Mouse (Mus musculus) heart, postnatal 10 days (tissue): Measurements from ENCODE around the gene Sult6b2. TPM values are rescaled to one million over a fixed set of nuclear protein-coding genes. Genes with fewer than 3 reads are reported as not detected.
A peak's percentile ranks its signal among the peaks of the same experiment; 100 is the strongest.

Experiments used
- DNase-seq, 2 experiments: peaks; one replicate each; pipeline ENCODE4 v3.0.0; 2021
- intact Hi-C: fragments of 180-260 bp; cut with DNase I; formaldehyde crosslinking; loops from one replicate; pipeline ENCODE4 v1.15.1; 2025
- total RNA-seq, 2 experiments: library from RNA; stranded (reverse); gene quantifications; 2 replicates each; pipeline ENCODE4 v1.2.3; 2021

Sult6b2 gene
- not detected for total RNA-seq

DNA sequence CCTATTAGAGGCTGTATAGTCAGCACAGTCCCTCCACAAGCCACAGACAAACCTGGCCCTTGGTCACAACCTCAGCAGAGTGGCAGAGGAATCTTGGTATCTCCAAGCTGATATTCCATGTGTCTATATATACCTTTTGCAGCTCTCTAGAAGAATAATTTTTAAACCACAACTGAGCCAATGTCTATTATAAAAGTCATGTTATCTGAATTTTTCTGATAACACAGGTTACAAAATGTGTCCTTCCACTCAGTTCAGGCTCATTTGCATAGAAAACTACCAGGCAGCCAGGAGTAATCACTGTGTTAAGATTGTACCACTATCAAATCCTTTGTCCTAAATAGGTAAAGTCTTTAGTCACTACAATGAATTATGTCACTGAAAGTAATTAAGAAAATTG is at the start of gene Sult6b2:
Gene Sult6b2 (minus strand): TSS at position 101 of the 400 bp plus-strand sequence.
- DNase-seq = no peak
- intact Hi-C loops = no loop called here

- no peak for DNase-seq
- intact Hi-C loops = no loop called here
These were observed 48.4 kb upstream of the Sult6b2 start for GRCm38 (mm10) chr6:142852419-142853377.

- intact Hi-C loops = no loop called here
- peak; percentile 43 to 57 for DNase-seq
These were observed 46.1 kb upstream of the Sult6b2 start for GRCm38 (mm10) chr6:142850436-142850835.

GRCm38 (mm10) chr6:142849326-142849725 is 45.0 kb upstream of the Sult6b2 start:
- DNase-seq = no peak
- intact Hi-C loops = no loop called here

GRCm38 (mm10) chr6:142847914-142848674 is 43.8 kb upstream of the Sult6b2 start:
- intact Hi-C loops = no loop called here
- DNase-seq = no peak

GRCm38 (mm10) chr6:142846855-142847254 is 42.6 kb upstream of the Sult6b2 start:
- no peak for DNase-seq
- intact Hi-C loops = no loop called here

- DNase-seq = no peak
- intact Hi-C loops = no loop called here
These were observed 40.8 kb upstream of the Sult6b2 start for GRCm38 (mm10) chr6:142845066-142845465.

DNA sequence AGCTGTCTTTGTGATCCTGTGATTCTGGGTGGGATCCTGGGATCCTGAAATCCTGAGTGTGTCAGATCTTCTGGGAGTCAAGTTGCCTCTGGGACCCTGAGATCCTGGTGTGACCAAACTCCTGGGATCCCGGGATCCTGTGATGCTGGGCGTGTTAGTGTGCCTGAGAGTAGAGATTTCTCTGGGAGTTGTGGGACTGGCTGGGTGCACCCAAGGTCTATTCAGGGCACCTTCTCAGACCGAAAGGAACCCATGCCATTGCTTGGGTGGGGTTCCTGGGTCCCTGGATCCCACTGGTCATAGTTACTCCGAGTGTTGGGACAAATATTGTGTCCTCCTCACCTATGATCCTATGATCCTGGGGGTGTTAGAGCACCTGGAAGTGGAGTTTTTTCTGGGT is 39.8 kb upstream of the Sult6b2 start:
- intact Hi-C loops = no loop called here
- no peak for DNase-seq

DNA sequence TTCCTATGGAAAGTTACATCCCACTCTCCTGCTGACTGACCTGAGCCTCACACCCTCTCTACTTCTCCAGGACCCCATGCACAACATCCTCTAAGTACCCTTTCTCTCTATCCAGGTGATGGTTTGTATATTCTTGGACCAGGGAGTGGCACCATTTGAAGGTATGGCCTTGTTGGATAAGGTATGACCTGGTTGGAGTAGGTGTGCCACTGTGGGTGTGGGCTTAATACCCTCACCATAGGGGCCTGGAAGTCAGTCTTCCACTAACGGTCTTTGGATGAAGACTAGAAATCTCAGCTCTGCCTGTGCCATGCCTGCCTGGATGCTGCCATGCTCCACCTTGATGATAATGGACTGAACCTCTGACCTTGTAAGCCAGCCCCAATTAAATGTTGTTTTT is 34.2 kb upstream of the Sult6b2 start:
- intact Hi-C loops = no loop called here
- no peak for DNase-seq

- intact Hi-C loops = no loop called here
- DNase-seq = no peak
These were observed 33.0 kb upstream of the Sult6b2 start for GRCm38 (mm10) chr6:142837326-142837725.

DNA sequence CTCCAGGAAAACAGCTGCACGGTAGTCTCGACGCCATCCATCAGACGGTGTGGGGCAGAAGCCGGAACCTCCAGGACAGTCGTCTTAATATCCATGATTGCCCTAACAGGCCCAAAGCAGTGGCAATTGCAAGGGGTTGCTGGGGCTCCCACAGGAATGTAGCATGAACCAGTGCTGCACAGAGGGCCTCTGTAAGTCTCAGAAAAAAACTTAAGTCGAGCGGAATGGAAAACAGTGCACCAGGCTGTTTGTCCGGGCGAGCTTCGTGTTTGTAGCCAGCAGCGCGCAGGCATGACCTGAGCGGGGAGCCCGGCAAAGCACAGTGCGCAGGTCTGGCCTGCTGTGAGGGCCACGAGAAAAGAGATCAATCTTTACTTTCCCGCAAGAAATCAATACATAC is 31.4 kb upstream of the Sult6b2 start:
- no peak for DNase-seq
- intact Hi-C loops = no loop called here

DNA sequence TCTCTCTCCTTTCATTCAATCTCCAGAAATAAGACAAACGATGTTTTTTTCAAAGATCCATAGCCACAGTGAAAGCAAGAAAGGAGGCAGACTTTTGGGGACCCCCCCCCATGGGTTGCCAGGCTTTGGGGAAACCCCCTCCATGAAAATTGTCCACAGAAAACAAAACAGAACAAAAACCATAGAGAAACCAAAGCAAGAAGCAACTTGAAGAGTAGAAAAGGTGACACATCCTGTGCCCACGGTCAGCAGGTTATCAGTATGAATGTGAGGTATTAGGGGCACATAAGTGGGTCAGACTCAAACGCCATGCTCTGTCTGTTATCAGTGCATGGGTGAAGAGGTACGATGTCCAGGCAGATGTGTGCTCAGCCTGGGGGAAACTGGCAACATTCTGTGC is 30.6 kb upstream of the Sult6b2 start:
- intact Hi-C loops = no loop called here
- no peak for DNase-seq

GRCm38 (mm10) chr6:142831706-142832105 is 27.4 kb upstream of the Sult6b2 start:
- intact Hi-C loops = no loop called here
- DNase-seq = no peak

DNA sequence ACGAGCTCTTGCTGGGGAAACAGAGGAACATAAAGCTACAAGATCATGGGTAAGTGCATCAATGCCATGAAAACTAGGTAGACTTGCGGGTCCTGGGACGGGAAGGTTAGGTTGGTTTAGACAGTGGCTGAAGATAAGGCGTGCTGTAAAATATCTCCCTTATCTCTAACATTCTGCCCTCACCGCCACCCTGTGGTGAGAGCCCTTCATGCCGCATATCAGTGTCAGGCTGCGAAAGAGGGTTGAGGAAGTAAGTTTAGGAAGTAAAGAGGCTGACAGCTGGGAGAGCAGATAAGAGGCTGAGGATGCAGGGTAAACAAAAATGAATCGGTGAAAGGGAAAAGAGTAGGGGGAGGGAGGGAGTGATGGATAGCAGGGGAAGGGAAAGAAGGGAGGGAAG is 26.9 kb upstream of the Sult6b2 start:
- intact Hi-C loops = no loop called here
- no peak for DNase-seq

DNA sequence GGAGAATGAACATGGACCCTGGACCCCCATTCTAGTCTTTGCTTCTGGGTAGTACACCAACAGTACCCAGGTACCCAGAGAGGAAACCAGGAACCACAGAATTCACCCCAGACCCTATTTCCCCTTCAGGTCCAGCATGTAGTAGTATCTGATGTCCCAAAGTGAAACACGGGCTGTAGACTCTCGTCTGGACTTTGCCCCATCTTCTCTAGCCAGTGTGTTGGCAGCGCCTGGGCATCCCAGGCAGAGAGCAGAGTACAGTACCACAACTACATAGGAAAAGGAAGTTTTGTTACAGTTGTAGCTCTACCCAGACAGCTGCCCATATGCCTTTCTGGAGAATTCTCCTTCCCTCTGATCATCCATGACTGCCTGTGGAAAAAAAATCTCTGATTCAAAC is 25.9 kb upstream of the Sult6b2 start:
- no peak for DNase-seq
- intact Hi-C loops = no loop called here

DNA sequence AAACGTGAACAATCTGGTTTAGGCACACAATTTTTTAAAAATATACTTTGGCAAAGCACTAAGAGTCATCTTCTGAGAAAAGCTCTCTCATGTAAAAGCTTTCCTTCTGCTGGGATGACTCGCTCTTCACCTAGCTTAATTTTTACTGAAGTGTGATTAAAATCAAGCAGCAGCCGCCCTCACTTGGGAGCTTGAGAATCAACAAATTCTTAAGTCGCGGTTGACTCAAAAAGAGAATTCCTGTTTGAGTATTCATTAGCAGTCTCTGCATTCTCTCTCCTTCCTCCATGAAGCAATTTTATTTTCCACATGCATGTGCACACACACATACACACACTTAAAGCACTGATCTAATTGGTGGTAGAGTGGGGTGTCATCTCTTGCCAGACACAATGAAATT is 21.1 kb upstream of the Sult6b2 start:
- intact Hi-C loops = no loop called here
- no peak for DNase-seq

GRCm38 (mm10) chr6:142823008-142823787 is 18.9 kb upstream of the Sult6b2 start:
- intact Hi-C loops = no loop called here
- no peak for DNase-seq

GRCm38 (mm10) chr6:142818306-142818705 is 14.0 kb upstream of the Sult6b2 start:
- DNase-seq = no peak
- intact Hi-C loops = loop anchor here (10.0 kb wide), 1 partner anchor 146 kb away; the partner anchor contains the start of gene St8sia1

GRCm38 (mm10) chr6:142815513-142815912 is 11.2 kb upstream of the Sult6b2 start:
- intact Hi-C loops = loop anchor here (2.0 to 10.0 kb wide), 2 partner anchors 37 to 149 kb away; partner anchors contain the start of gene St8sia1

GRCm38 (mm10) chr6:142814495-142814921 is 10.2 kb upstream of the Sult6b2 start:
- DNase-seq = peak; percentile 79 to 86
- intact Hi-C loops = loop anchor here (2.0 to 10.0 kb wide), 2 partner anchors 36 to 150 kb away; partner anchors contain the start of gene St8sia1

More at GRCm38 (mm10) chr6:142815513-142815912, 11.2 kb upstream of the Sult6b2 start:
- no peak for DNase-seq
